Mouse (Mus musculus): ENCODE measurements around the gene Epn3. TPM values are rescaled to one million over a fixed set of nuclear protein-coding genes. Genes with fewer than 3 reads are reported as not detected.

Gene Epn3
- polyA plus RNA-seq, 1 experiment from 2014 or later: 0.68 TPM

Other genes with a start within 250 kb of the Epn3 start
- gene Gm21885, start 218.1 kb downstream of the Epn3 start, polyA plus RNA-seq (2014; fragmentation: Nextera tagmentation; extraction: Ambion mirVana): 1.1 TPM in 1 of 2 replicates, not detected in the other
- gene Luc7l3, start 178.0 kb downstream of the Epn3 start, polyA plus RNA-seq (2014; fragmentation: Nextera tagmentation; extraction: Ambion mirVana): 126 and 150 TPM in 2 replicates
- 15.7 and 16.2 TPM in 2 replicates for gene Ankrd40, start 172.0 kb downstream of the Epn3 start, polyA plus RNA-seq (2014; fragmentation: Nextera tagmentation; extraction: Ambion mirVana)
- gene Abcc3, start 107.0 kb downstream of the Epn3 start, polyA plus RNA-seq (2014; fragmentation: Nextera tagmentation; extraction: Ambion mirVana): 0.81 and 1.4 TPM in 2 replicates
- gene Cacna1g, start 25.8 kb downstream of the Epn3 start, polyA plus RNA-seq (2014; fragmentation: Nextera tagmentation; extraction: Ambion mirVana): 14.3 and 22.5 TPM in 2 replicates
- 0.09 and 0.26 TPM in 2 replicates for gene Spata20, start 13.8 kb downstream of the Epn3 start, polyA plus RNA-seq (2014; fragmentation: Nextera tagmentation; extraction: Ambion mirVana)
- 1.7 and 2.0 TPM in 2 replicates for gene Mycbpap, start 21.8 kb upstream of the Epn3 start, polyA plus RNA-seq (2014; fragmentation: Nextera tagmentation; extraction: Ambion mirVana)
- gene Rsad1, start 49.3 kb upstream of the Epn3 start, polyA plus RNA-seq (2014; fragmentation: Nextera tagmentation; extraction: Ambion mirVana): 5.2 and 12.3 TPM in 2 replicates
- gene Chad, start 65.1 kb upstream of the Epn3 start, polyA plus RNA-seq (2014; fragmentation: Nextera tagmentation; extraction: Ambion mirVana): 0.15 and 0.35 TPM in 2 replicates
- 2.0 and 2.2 TPM in 2 replicates for gene Acsf2, start 101.9 kb upstream of the Epn3 start, polyA plus RNA-seq (2014; fragmentation: Nextera tagmentation; extraction: Ambion mirVana)
- gene Lrrc59, start 129.8 kb upstream of the Epn3 start, polyA plus RNA-seq (2014; fragmentation: Nextera tagmentation; extraction: Ambion mirVana): 116 and 159 TPM in 2 replicates
- 122 and 147 TPM in 2 replicates for gene Mrpl27, start 153.8 kb upstream of the Epn3 start, polyA plus RNA-seq (2014; fragmentation: Nextera tagmentation; extraction: Ambion mirVana)
- 1.1 and 1.8 TPM in 2 replicates for gene Eme1, start 154.0 kb upstream of the Epn3 start, polyA plus RNA-seq (2014; fragmentation: Nextera tagmentation; extraction: Ambion mirVana)
- gene Xylt2, start 177.5 kb upstream of the Epn3 start, polyA plus RNA-seq (2014; fragmentation: Nextera tagmentation; extraction: Ambion mirVana): 11.6 and 13.6 TPM in 2 replicates
- 0.21 TPM in 1 of 2 replicates, not detected in the other for gene Gm11541, start 204.5 kb upstream of the Epn3 start, polyA plus RNA-seq (2014; fragmentation: Nextera tagmentation; extraction: Ambion mirVana)
- not detected in 2 replicates for gene Cdc34b, start 241.8 kb upstream of the Epn3 start, polyA plus RNA-seq (2014; fragmentation: Nextera tagmentation; extraction: Ambion mirVana)

All from neural tube, embryonic 14.5 days (tissue).